Mouse (Mus musculus) embryonic facial prominence, embryonic 14.5 days (tissue): Measurements from ENCODE around the gene Tpsb2. TPM values are rescaled to one million over a fixed set of nuclear protein-coding genes. Genes with fewer than 3 reads are reported as not detected.

Experiments used
- polyA plus RNA-seq: library from polyadenylated mRNA; unstranded; fragments of >200 nt; fragmentation: Nextera tagmentation; extraction: Ambion mirVana; gene quantifications from 2 replicates; pipeline ENCODE4 v1.2.1, GENCODE M21; 2014

The Tpsb2 gene
- polyA plus RNA-seq, 1 experiment from 2014 or later: 101 TPM

Other genes starting within 250 kb of the Tpsb2 start
- gene Ptx4, start 245.5 kb upstream of the Tpsb2 start, polyA plus RNA-seq: 1.8 and 2.9 TPM in 2 replicates
- 21.4 and 22.6 TPM in 2 replicates for gene Clcn7, start 232.9 kb upstream of the Tpsb2 start, polyA plus RNA-seq
- not detected in 2 replicates for gene Ccdc154, start 203.8 kb upstream of the Tpsb2 start, polyA plus RNA-seq
- gene Gm38655, start 190.8 kb upstream of the Tpsb2 start, polyA plus RNA-seq: 0.25 TPM in 1 of 2 replicates, not detected in the other
- 28.1 and 29.2 TPM in 2 replicates for gene BC003965, start 181.8 kb upstream of the Tpsb2 start, polyA plus RNA-seq
- gene Unkl, start 177.9 kb upstream of the Tpsb2 start, polyA plus RNA-seq: 5.6 and 5.8 TPM in 2 replicates
- gene Gnptg, start 126.2 kb upstream of the Tpsb2 start, polyA plus RNA-seq: 32.4 and 34.9 TPM in 2 replicates
- 39.1 and 48.7 TPM in 2 replicates for gene Tsr3, start 126.1 kb upstream of the Tpsb2 start, polyA plus RNA-seq
- 0.42 and 1.1 TPM in 2 replicates for gene Baiap3, start 109.9 kb upstream of the Tpsb2 start, polyA plus RNA-seq
- gene Ube2i, start 91.7 kb upstream of the Tpsb2 start, polyA plus RNA-seq: 482 and 517 TPM in 2 replicates
- 3.1 and 4.4 TPM in 2 replicates for gene Prss34, start 67.9 kb upstream of the Tpsb2 start, polyA plus RNA-seq
- not detected in 2 replicates for gene Prss28, start 57.7 kb upstream of the Tpsb2 start, polyA plus RNA-seq
- not detected in 2 replicates for gene Prss29, start 47.7 kb upstream of the Tpsb2 start, polyA plus RNA-seq
- gene Tpsab1, start 20.7 kb upstream of the Tpsb2 start, polyA plus RNA-seq: 0.94 and 1.0 TPM in 2 replicates
- gene Tpsg1, start 3.0 kb downstream of the Tpsb2 start, polyA plus RNA-seq: 8.0 and 9.5 TPM in 2 replicates
- gene Cacna1h, start 67.5 kb downstream of the Tpsb2 start, polyA plus RNA-seq: 4.9 and 5.2 TPM in 2 replicates
- 0.22 and 3.0 TPM in 2 replicates for gene Tekt4, start 88.3 kb downstream of the Tpsb2 start, polyA plus RNA-seq
- gene Sstr5, start 131.0 kb downstream of the Tpsb2 start, polyA plus RNA-seq: not detected in 2 replicates
- gene Sox8, start 204.4 kb downstream of the Tpsb2 start, polyA plus RNA-seq: 15.8 and 18.0 TPM in 2 replicates
- 27.3 and 30.1 TPM in 2 replicates for gene Lmf1, start 212.8 kb downstream of the Tpsb2 start, polyA plus RNA-seq